Mouse (Mus musculus): ENCODE measurements at regions not wholly inside any gene's neighbourhood (a gene's known extent, or its start where the extent isn't known, plus 50 kb on each side); places are given as distances from the start of the nearest gene placed in this dataset.

DNA sequence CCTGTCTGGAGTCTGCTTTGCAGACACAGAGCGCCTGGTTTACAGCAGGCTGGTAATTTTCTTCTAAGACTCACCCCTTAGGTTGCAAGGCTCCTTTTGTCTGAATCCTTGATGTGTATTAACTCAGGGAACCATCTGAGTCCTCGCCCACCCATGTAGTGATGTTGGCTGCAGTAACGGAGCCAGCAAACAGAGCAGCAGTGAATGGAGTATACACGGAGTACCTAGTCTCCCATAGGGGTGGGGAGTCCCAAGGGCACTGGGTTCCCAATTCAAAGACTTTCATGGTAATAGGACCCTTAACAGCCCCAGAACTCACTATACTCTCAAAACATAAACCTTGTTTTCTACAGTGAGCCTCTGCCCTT is 171.6 kb upstream of the Cadm1 start:
- TF ChIP-seq CTCF (IDR thresholded peaks at IDR 0.05; ENCODE audit: low read depth) (no peak), EP300 (IDR thresholded peaks at IDR 0.05; ENCODE audit: low read depth) (no peak)
